Mouse (Mus musculus): Measurements from ENCODE around the gene Sobp. TPM values are rescaled to one million over a fixed set of nuclear protein-coding genes. Genes with fewer than 3 reads are reported as not detected.

The Sobp gene
- polyA plus RNA-seq, 1 experiment from 2014 or later: 2.0 TPM

DNA sequence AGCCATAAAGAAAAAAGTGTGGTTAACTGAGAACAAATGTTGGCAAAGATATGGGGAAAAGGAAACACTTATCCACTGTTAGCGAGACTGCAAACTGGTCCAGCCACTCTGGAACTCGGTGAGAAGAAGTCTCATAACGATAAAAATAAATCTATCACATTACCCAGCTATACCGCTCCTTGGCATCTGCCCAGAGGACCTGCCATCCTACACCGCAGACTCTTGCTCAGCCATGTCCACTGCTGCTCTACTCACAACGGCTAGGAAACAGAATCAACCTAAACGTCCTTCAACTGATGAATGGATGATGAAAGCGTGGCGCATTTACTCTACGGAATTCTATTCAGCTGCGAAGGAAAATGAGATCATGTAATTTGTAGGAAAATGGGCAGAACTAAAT is 25.9 kb downstream of the Sobp start:
- Histone ChIP-seq H3K4me1 (peaks cover 3% of the 10 kb centered on the region), H3K4me3 (no peak overlapping the region), H3K9me3 (replicated peaks) (no peaks in the 10 kb centered on the region), H3K27ac (replicated peaks) (no peak overlapping the region), H3K27me3 (ENCODE audit: low read depth, poor library complexity, severe bottlenecking) (no peaks in the 10 kb centered on the region), H3K36me3 (0 out of 2 replicates have a peak, but pooled peaks cover 5% of the 10 kb centered on the region)
- 94% methylated on average over 11 of the region's 11 CpGs for WGBS
- DNase-seq (ENCODE audit: low spot score): no peak

DNA sequence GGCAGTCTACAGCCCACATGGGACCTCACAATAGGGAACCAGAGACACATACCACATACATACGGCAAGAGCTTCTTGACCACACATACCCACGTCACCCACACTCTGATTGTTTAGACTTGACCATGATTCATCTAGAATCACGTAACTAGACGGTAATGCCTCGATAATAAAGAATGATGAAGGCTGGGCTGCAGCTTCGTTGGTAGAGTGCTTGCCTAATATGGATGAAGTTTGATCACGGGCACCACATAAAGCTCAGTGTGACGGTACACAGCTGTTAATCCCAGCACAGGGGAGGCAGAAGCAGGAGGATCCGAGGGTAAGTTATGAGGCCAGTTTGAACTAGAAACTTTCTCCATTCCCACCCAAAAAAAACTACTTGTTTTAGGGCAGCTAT is 31.2 kb downstream of the Sobp start:
- Histone ChIP-seq H3K27me3 (ENCODE audit: low read depth, poor library complexity, severe bottlenecking) (no peaks in the 10 kb centered on the region), H3K36me3 (0 out of 2 replicates have a peak, but pooled peaks cover 5% of the 10 kb centered on the region), H3K4me3 (no peak overlapping the region), H3K4me1 (no peaks in the 10 kb centered on the region), H3K27ac (replicated peaks) (no peak overlapping the region), H3K9me3 (replicated peaks) (no peaks in the 10 kb centered on the region)
- WGBS: 92% methylated on average over 9 of the region's 9 CpGs
- no peak for DNase-seq (ENCODE audit: low spot score)

DNA sequence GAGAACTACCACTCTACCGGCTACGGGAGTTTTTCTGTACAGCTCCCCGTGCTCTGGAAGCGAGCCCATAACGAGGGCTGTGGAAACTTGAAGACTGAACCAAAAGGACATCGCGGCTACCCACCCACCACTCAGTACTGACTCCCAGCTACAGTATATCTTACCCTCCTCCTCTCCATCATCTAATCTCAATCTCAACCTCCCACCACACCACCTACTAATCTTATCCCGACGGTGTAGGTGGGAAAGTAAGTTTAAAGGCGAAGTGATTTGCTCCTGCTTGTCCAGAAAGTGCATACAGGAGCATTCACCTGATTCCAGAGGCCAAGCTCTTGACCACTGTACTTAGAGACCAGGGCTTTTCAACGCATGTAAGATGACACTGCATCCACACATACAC is 40.3 kb downstream of the Sobp start:
- H3K4me1 ChIP-seq: peaks cover under 1% of the 10 kb centered on the region; the same call in 1 of the 2 replicates
- H3K27me3 ChIP-seq (ENCODE audit: low read depth, poor library complexity, severe bottlenecking): no peaks in the 10 kb centered on the region
- WGBS: 90% methylated on average over 11 of the region's 11 CpGs
- H3K36me3 ChIP-seq: peaks cover 3% of the 10 kb centered on the region; the same call in 1 of the 2 replicates
- no peaks in the 10 kb centered on the region for H3K9me3 ChIP-seq (replicated peaks)
- no peak overlapping the region for H3K27ac ChIP-seq (replicated peaks)
- no peak overlapping the region for H3K4me3 ChIP-seq
- DNase-seq (ENCODE audit: low spot score): no peak

DNA sequence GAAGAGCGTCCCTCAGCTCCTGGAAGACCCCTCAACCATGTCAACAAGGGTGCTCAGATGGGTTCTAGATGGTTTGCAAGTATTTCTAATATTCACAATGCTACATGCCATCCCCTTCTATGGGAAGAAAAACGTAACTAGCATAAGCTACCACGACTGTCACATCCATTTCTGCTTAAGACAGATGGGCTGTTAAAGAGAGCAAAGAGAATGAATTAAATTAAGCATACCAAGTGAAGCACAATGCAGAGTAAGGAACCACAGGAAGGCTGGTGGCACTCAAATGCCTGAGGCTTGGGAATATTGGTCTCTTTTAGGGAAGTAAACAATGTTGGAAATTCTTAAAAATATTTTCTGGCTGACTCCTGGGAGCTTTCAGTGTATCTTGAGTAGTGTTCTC is 45.6 kb downstream of the Sobp start:
- peaks cover 33% of the 10 kb centered on the region for H3K4me1 ChIP-seq
- H3K9me3 ChIP-seq (replicated peaks): no peaks in the 10 kb centered on the region
- H3K4me3 ChIP-seq: no peak overlapping the region
- 69% methylated on average over 3 of the region's 3 CpGs for WGBS
- DNase-seq (ENCODE audit: low spot score): no peak
- H3K36me3 ChIP-seq: no peaks in the 10 kb centered on the region; the same call in 1 of the 2 replicates
- H3K27ac ChIP-seq (replicated peaks): no peak overlapping the region
- H3K27me3 ChIP-seq (ENCODE audit: low read depth, poor library complexity, severe bottlenecking): no peaks in the 10 kb centered on the region

DNA sequence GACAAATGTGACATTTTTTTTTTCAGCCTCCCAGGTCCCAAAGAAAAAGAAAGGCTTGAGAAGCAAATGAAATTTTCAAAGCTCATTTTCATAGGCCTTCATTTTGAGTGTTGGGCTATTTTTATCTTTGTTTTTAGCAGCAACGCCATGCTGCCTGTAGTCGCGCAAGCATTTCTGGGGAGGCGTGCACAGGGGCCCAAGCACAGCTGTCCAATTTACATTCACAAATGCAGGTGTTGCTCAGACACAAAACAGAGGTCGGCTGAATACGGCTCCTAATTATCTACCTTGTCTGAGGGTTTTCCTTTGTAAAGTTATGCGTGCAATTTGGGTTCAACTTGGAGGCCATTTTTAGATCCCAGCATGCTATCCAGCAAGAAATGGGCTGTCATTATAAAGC is 49.8 kb downstream of the Sobp start:
- no peak overlapping the region for H3K4me3 ChIP-seq
- no peaks in the 10 kb centered on the region for H3K27me3 ChIP-seq (ENCODE audit: low read depth, poor library complexity, severe bottlenecking)
- H3K4me1 ChIP-seq: peaks cover 50% of the 10 kb centered on the region
- no peaks in the 10 kb centered on the region; the same call in 1 of the 2 replicates for H3K36me3 ChIP-seq
- H3K9me3 ChIP-seq (replicated peaks): no peaks in the 10 kb centered on the region
- DNase-seq (ENCODE audit: low spot score): no peak
- 92% methylated on average over 7 of the region's 7 CpGs for WGBS
- no peak overlapping the region for H3K27ac ChIP-seq (replicated peaks)

DNA sequence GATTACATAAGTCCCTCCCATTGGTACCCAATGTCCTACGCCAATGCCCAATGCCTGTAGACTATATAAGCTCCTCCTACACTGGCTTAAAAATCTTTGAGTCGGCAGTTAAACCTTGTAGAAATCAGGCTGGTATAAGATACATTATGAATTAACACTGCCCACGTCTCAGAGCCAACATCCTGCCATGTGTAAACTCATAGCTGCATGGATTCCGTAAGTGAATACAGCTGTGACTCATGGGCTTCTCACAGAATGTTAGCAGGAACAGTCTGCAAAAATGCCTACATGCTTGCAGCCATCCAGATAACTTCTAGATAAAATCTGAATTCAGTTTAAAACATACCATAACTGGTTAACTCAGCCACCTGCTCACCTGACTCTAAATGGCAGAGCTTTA is 50.2 kb downstream of the Sobp start:
- peaks cover 50% of the 10 kb centered on the region for H3K4me1 ChIP-seq

DNA sequence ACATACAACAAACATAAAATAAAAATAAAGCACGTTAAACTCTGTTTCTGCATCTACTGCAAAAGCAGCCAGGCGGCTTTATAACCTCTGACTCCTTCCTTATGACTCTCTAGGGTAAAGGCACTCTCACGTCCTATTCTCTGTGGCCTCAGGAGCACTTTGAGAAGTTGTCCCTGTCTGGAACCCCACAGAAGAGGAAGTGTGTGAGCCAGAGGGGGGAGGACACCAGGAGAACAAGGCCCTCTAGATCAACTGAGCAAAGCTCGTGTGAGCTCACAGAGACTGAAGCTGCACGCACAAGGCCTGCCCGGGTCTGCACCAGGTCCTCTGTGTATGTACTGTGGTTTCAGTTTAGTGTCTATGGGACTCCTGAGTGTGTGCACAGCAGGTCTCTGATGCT is 50.9 kb downstream of the Sobp start:
- Histone ChIP-seq H3K4me3 (no peak overlapping the region), H3K36me3 (no peaks in the 10 kb centered on the region; the same call in 1 of the 2 replicates), H3K9me3 (replicated peaks) (no peaks in the 10 kb centered on the region), H3K27me3 (ENCODE audit: low read depth, poor library complexity, severe bottlenecking) (no peaks in the 10 kb centered on the region), H3K27ac (replicated peaks) (no peak overlapping the region), H3K4me1 (peaks cover 44% of the 10 kb centered on the region)
- WGBS: 91% methylated on average over 6 of the region's 6 CpGs
- no peak for DNase-seq (ENCODE audit: low spot score)

More for the DNA sequence above, 50.2 kb downstream of the Sobp start:
- Histone ChIP-seq H3K4me3 (no peak overlapping the region), H3K27me3 (ENCODE audit: low read depth, poor library complexity, severe bottlenecking) (no peaks in the 10 kb centered on the region), H3K9me3 (replicated peaks) (no peaks in the 10 kb centered on the region), H3K36me3 (no peaks in the 10 kb centered on the region; the same call in 1 of the 2 replicates), H3K27ac (replicated peaks) (no peak overlapping the region)
- no peak for DNase-seq (ENCODE audit: low spot score)
- WGBS: 92% methylated on average over 4 of the region's 4 CpGs

DNA sequence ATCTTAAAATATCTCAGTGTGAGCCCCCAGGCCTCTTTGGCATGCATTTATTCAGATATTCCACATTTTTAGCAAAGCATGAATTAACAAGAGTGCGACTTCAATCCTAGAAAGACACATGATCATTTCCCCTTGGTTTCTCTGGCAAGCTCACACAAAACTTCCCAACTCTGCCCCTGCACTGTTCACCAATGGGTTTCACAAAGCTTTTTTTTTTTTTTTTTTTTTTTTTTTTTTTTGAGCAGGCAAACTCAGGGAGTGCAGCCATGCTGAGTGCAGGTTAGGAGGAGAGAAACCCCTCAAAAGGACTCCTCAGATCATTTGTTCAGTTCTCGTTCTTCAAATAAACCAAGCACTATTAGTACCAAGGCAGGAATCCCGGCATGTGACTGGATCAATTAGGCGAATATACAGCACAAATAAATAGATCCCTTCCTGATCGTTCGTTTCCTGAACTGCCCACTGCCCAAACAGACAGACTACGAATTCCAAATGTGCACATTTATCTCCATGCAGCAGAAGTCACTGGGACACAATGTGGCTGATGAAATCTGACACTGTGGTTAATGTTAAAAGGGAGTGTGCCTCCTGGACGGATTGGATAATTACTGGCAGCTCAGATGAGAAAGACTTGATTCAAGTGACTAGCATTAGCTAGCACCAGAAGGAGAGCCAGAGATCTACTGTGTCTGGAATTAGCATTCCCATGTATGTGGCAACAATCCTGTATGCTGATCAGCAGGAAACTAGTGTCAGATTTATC is 53.5 kb downstream of the Sobp start:
- Histone ChIP-seq H3K4me1 (peaks cover 38% of the 10 kb centered on the region), H3K27ac (replicated peaks) (no peak overlapping the region), H3K4me3 (no peak overlapping the region), H3K36me3 (no peaks in the 10 kb centered on the region), H3K27me3 (ENCODE audit: low read depth, poor library complexity, severe bottlenecking) (no peaks in the 10 kb centered on the region), H3K9me3 (replicated peaks) (no peaks in the 10 kb centered on the region)
- DNase-seq (ENCODE audit: low spot score): no peak
- 49% methylated on average over 8 of the region's 8 CpGs for WGBS

DNA sequence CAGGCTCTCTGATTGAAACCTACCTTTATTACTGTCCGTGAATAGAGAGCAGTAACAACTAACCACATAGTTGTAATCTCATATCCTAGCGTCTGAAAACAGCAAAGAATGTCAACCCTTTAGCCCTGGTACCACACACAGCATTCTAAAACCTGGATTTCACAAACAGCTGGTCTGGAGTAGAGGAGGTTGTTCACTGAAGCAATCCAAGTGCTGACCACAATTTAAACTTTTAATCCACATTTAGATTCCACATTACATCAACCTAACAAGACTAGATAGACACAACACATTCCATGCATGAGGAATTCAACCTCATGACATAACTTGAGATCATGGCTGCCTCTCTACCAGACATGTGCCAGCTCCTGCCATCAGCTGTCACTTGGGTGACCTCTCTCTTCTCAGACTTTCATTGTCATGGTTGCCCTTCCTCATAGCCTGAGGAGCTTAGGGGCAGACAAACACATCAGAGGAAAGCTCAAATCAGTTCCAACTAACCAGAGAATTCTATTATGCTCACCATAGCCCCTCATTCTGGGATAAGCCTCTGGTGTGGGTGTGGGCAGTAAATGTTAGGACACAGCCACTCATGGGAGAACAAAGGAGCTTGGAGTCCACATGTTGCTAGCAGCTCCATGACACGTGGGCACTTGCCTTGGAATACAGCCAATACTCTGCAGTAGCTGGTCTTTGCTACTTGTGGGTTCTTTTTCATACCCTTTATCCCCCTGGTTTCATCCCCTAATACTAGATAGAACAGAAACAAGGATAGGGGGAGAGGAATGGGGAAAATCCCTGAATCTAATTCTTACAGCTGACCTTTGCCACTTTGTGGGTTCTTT is 58.0 kb downstream of the Sobp start:
- no peaks in the 10 kb centered on the region for H3K9me3 ChIP-seq (replicated peaks)
- H3K4me3 ChIP-seq: no peak overlapping the region
- peaks cover 15% of the 10 kb centered on the region; the same call in 1 of the 2 replicates for H3K27me3 ChIP-seq (ENCODE audit: low read depth, poor library complexity, severe bottlenecking)
- no peak overlapping the region for H3K27ac ChIP-seq (replicated peaks)
- 85% methylated on average over 3 of the region's 3 CpGs for WGBS
- DNase-seq (ENCODE audit: low spot score): no peak
- H3K36me3 ChIP-seq: no peaks in the 10 kb centered on the region
- peaks cover 40% of the 10 kb centered on the region for H3K4me1 ChIP-seq

DNA sequence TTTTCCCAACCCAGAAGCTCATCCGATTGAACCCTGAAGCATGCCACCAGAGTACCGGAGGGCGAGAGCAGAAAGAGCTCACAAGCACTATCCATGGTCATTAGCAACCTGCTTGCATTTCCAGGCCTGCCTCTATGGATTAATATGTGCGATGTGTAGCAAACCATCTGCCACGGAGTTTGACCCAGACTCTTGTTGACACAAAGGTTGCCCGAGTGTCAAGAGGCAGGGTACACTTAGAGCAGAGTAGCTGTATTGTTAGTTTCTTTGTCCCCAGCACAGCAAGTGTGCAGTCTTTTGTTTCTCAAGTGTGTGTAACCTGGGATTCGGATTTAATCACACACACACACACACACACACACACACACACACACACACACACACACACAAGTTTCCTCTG is 62.0 kb downstream of the Sobp start:
- H3K27ac ChIP-seq (replicated peaks): peak overlapping the region; percentile 67
- peaks cover 32% of the 10 kb centered on the region for H3K4me1 ChIP-seq
- 55% methylated on average over 7 of the region's 7 CpGs for WGBS
- H3K27me3 ChIP-seq (ENCODE audit: low read depth, poor library complexity, severe bottlenecking): peaks cover 25% of the 10 kb centered on the region; the same call in 1 of the 2 replicates
- no peaks in the 10 kb centered on the region for H3K9me3 ChIP-seq (replicated peaks)
- H3K4me3 ChIP-seq: no peak overlapping the region
- peak; percentile 41 for DNase-seq (ENCODE audit: low spot score)
- no peaks in the 10 kb centered on the region for H3K36me3 ChIP-seq

DNA sequence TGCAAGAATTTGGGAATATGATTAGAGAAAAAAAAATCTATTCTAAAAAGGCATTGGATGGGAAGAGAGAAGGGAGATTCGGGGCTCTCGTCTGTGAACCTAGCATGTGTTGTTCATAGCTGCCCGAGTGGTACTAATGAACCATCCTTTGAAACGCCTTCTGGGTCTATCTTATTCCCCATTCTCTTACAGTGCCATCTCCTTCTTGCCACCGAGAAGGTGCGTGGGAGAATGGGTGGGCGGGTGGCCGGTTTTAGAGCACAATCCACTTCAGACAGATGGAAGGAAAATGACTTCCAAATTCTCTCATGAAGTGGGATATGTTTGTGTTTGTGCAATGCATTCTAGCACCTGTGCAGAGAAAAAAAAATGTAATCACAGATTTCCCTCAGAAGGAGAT is 67.7 kb downstream of the Sobp start:
- WGBS: 63% methylated on average over 8 of the region's 8 CpGs
- Histone ChIP-seq H3K36me3 (no peaks in the 10 kb centered on the region), H3K27me3 (ENCODE audit: low read depth, poor library complexity, severe bottlenecking) (peaks cover 10% of the 10 kb centered on the region; the same call in 1 of the 2 replicates), H3K4me3 (no peak overlapping the region), H3K27ac (replicated peaks) (no peak overlapping the region), H3K4me1 (peaks cover 36% of the 10 kb centered on the region), H3K9me3 (replicated peaks) (no peaks in the 10 kb centered on the region)
- DNase-seq (ENCODE audit: low spot score): no peak

DNA sequence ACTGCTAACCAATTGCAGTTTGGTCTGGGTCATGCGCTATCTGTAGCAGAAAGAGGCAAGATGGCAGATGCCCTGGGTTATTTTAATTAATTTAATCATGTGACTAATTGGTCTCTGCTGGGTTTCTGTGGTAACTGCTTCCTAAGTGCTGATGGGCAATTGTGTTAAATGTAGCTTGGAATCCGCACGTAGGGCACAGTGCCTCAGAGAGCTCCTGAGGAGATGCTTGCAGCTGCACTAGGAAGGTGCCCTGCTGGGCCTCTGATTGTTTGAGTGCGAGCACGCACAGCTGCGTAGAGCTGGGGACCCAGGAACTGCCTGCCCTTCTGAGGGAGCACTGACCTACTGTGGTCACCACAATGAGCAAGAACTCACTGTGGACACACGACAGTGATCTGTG is 68.1 kb downstream of the Sobp start:
- no peaks in the 10 kb centered on the region for H3K36me3 ChIP-seq
- peak; percentile 34 for DNase-seq (ENCODE audit: low spot score)
- H3K9me3 ChIP-seq (replicated peaks): no peaks in the 10 kb centered on the region
- H3K4me3 ChIP-seq: no peak overlapping the region
- no peak overlapping the region for H3K27ac ChIP-seq (replicated peaks)
- H3K27me3 ChIP-seq (ENCODE audit: low read depth, poor library complexity, severe bottlenecking): peaks cover 10% of the 10 kb centered on the region; the same call in 1 of the 2 replicates
- WGBS: 25% methylated on average over 7 of the region's 7 CpGs
- H3K4me1 ChIP-seq: peaks cover 39% of the 10 kb centered on the region

DNA sequence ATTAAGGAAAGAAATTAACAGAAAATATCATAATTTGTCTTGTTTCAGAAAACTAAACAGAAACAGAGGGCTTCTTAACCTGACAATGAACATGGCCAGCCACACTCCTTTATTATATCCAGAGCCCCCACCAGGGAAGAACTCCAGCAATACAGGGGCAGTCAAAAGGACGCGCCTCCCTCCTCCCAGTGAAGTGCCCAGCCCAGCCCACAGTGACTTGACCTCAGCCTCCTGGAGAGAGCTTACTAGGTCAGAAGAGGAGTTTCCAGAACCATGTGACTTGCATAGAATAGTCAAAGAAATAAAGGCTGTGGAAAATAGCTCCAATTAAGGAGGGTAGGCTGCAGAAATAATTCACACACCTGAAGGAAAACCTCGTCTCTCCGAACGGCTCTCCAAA is 73.8 kb downstream of the Sobp start:
- 43% methylated on average over 5 of the region's 5 CpGs for WGBS
- H3K4me3 ChIP-seq: no peak overlapping the region
- DNase-seq (ENCODE audit: low spot score): no peak
- peaks cover 81% of the 10 kb centered on the region for H3K4me1 ChIP-seq
- no peaks in the 10 kb centered on the region for H3K36me3 ChIP-seq
- H3K9me3 ChIP-seq (replicated peaks): no peaks in the 10 kb centered on the region
- H3K27ac ChIP-seq (replicated peaks): 0 out of 2 replicates have a peak overlapping the region, but pooled peaks have one; percentile 17
- no peaks in the 10 kb centered on the region for H3K27me3 ChIP-seq (ENCODE audit: low read depth, poor library complexity, severe bottlenecking)
